Mouse (Mus musculus): ENCODE results near the gene Thtpa. TPM values are rescaled to one million over a fixed set of nuclear protein-coding genes. Genes with fewer than 3 reads are reported as not detected.
A peak's percentile ranks its signal among the peaks of the same experiment; 100 is the strongest.

Gene Thtpa
- polyA plus RNA-seq, 1 experiment from 2014 or later = 8.8 TPM

- H3K9ac ChIP-seq (ENCODE audit: low read depth, low read length) = no peak overlapping the region
- WGBS = 45% methylated on average over 6 of the region's 6 CpGs
- ATAC-seq = no peak
- no peaks in the 10 kb centered on the region for H3K27me3 ChIP-seq (replicated peaks; ENCODE audit: control insufficient read depth, insufficient read depth, low read length)
- no peak overlapping the region for H3K27ac ChIP-seq (ENCODE audit: low read depth, low read length)
- H3K4me1 ChIP-seq (replicated peaks; ENCODE audit: control insufficient read depth, insufficient read depth, low read length) = no peaks in the 10 kb centered on the region
- no peak overlapping the region for H3K4me3 ChIP-seq (ENCODE audit: low read depth, low read length)
- TF ChIP-seq CTCF (IDR thresholded peaks at IDR 0.05; ENCODE audit: low read depth) = no peak
- H3K9me3 ChIP-seq (ENCODE audit: control insufficient read depth) = no peaks in the 10 kb centered on the region
- no peak overlapping the region for H3K4me2 ChIP-seq (replicated peaks; ENCODE audit: low read depth)
- no peaks in the 10 kb centered on the region for H3K36me3 ChIP-seq (ENCODE audit: control insufficient read depth, insufficient read depth)
These were observed 18.4 kb upstream of the Thtpa start for GRCm38 (mm10) chr14:55076224-55076623.

DNA sequence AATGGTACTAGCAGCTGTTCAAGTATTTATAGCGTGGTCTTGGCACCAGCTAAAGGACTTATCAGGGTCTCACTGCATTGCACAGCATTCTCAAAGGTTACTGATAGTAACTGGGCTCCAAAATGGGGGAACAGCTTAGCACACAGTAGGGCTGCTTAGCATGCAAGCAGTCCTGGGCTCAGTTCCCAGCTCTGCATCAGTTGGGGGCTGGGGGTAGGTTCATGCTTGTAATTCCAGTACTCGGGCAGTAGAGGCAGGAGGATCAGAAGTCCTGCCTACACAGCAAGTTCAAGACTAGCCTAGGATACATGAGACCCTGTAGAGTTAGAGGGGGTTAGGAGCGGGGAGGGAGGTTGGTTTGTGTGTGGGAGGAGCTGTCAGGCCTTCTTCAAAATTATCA lies 17.6 kb upstream of the Thtpa start:
- Histone ChIP-seq H3K9me3 (ENCODE audit: control insufficient read depth) (no peaks in the 10 kb centered on the region), H3K4me1 (replicated peaks; ENCODE audit: control insufficient read depth, insufficient read depth, low read length) (no peaks in the 10 kb centered on the region), H3K4me3 (ENCODE audit: low read depth, low read length) (no peak overlapping the region), H3K36me3 (ENCODE audit: control insufficient read depth, insufficient read depth) (no peaks in the 10 kb centered on the region), H3K4me2 (replicated peaks; ENCODE audit: low read depth) (no peak overlapping the region), H3K9ac (ENCODE audit: low read depth, low read length) (no peak overlapping the region), H3K27me3 (replicated peaks; ENCODE audit: control insufficient read depth, insufficient read depth, low read length) (no peaks in the 10 kb centered on the region), H3K27ac (ENCODE audit: low read depth, low read length) (no peak overlapping the region)
- TF ChIP-seq CTCF (IDR thresholded peaks at IDR 0.05; ENCODE audit: low read depth) = no peak
- 75% methylated on average over 3 of the region's 3 CpGs for WGBS
- ATAC-seq = no peak

GRCm38 (mm10) chr14:55077481-55078365 lies 16.9 kb upstream of the Thtpa start:
- Histone ChIP-seq H3K4me1 (replicated peaks; ENCODE audit: control insufficient read depth, insufficient read depth, low read length) (no peaks in the 10 kb centered on the region), H3K36me3 (ENCODE audit: control insufficient read depth, insufficient read depth) (no peaks in the 10 kb centered on the region), H3K27ac (ENCODE audit: low read depth, low read length) (no peak overlapping the region), H3K4me3 (ENCODE audit: low read depth, low read length) (no peak overlapping the region), H3K9me3 (ENCODE audit: control insufficient read depth) (no peaks in the 10 kb centered on the region), H3K4me2 (replicated peaks; ENCODE audit: low read depth) (no peak overlapping the region), H3K9ac (ENCODE audit: low read depth, low read length) (no peak overlapping the region), H3K27me3 (replicated peaks; ENCODE audit: control insufficient read depth, insufficient read depth, low read length) (no peaks in the 10 kb centered on the region)
- ATAC-seq = no peak
- no peak for TF ChIP-seq CTCF (IDR thresholded peaks at IDR 0.05; ENCODE audit: low read depth)
- 66% methylated on average over 15 of the region's 15 CpGs for WGBS

DNA sequence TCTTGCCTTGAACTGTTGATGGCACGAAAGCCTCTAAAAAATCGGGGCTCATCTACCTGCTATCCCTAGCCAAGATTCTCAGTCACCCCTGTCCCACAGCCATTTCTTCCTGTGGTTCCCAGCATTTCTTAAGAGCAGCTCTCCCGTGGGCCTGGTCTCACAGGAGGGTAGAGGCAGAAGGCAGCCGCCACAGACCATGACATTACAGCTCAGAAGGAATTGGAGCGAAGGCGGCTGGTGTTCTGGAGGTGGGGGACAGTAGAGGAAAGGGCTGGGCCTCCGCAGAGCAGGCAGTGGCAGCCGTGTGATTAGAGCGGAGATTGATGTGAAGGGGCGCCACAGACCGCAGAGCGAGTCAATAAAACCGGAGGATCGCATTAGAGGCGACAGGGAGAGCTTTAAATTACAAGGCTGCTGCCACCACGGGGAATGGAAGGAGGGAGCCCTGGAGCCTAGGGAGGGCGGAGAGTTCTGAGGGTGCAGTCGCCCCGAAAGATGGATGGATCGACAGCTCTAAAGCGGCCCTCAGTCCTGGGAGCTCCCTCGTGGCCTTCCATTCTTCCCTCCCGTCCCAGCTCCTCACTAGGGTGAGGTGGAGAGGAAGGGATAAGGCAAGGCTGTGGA lies 16.1 kb upstream of the Thtpa start:
- Histone ChIP-seq H3K27ac (ENCODE audit: low read depth, low read length) (no peak overlapping the region), H3K9ac (ENCODE audit: low read depth, low read length) (no peak overlapping the region), H3K27me3 (replicated peaks; ENCODE audit: control insufficient read depth, insufficient read depth, low read length) (no peaks in the 10 kb centered on the region), H3K36me3 (ENCODE audit: control insufficient read depth, insufficient read depth) (no peaks in the 10 kb centered on the region), H3K9me3 (ENCODE audit: control insufficient read depth) (no peaks in the 10 kb centered on the region), H3K4me1 (replicated peaks; ENCODE audit: control insufficient read depth, insufficient read depth, low read length) (no peaks in the 10 kb centered on the region), H3K4me3 (ENCODE audit: low read depth, low read length) (no peak overlapping the region), H3K4me2 (replicated peaks; ENCODE audit: low read depth) (peak overlapping the region; percentile 40; the same call in 1 of the 2 replicates)
- WGBS = 21% methylated on average over 23 of the region's 23 CpGs
- TF ChIP-seq CTCF (IDR thresholded peaks at IDR 0.05; ENCODE audit: low read depth) = no peak
- ATAC-seq = no peak

DNA sequence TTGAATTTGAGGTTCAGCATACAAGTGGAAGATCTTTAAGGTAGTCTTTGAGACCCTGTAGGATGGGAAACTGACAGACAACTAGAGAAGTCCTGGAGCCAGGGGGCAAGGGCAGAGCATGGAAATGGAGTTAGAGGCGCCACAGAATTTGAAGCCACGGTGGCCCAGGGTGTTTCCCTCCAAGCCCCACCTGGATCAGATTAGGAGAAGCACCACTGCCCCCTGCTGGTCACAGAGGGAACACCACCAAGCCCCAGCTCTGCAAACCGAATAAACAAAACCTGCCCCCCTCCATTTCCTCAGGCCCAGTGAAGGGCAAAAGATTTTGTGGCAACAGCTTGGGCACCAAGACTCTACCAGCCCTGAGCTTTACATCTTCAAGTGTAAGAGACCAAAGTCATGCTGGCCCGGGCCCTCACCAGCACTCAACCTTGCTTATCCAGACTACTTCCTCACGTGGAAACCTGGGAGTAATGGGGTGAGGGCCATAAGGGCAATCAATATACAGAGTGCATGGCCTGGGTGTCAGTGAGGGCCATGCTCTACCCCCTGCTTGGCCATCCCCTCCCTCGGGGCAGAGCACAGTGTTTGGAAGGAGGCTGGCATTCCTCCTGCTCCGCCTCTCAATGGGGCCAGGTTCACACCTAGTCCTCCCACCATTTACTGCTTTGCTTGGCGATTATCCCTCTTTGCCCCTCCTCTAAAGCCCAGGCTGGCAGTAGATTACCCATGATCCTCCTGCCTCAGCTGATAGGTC lies 15.2 kb upstream of the Thtpa start:
- Histone ChIP-seq H3K4me1 (replicated peaks; ENCODE audit: control insufficient read depth, insufficient read depth, low read length) (no peaks in the 10 kb centered on the region), H3K9me3 (ENCODE audit: control insufficient read depth) (no peaks in the 10 kb centered on the region), H3K27ac (ENCODE audit: low read depth, low read length) (no peak overlapping the region), H3K36me3 (ENCODE audit: control insufficient read depth, insufficient read depth) (no peaks in the 10 kb centered on the region), H3K4me2 (replicated peaks; ENCODE audit: low read depth) (no peak overlapping the region), H3K27me3 (replicated peaks; ENCODE audit: control insufficient read depth, insufficient read depth, low read length) (no peaks in the 10 kb centered on the region), H3K9ac (ENCODE audit: low read depth, low read length) (no peak overlapping the region), H3K4me3 (ENCODE audit: low read depth, low read length) (no peak overlapping the region)
- peak; percentile 90 for TF ChIP-seq CTCF (IDR thresholded peaks at IDR 0.05; ENCODE audit: low read depth)
- ATAC-seq = peak; percentile 58; the same call in 1 of the 2 replicates
- WGBS = 25% methylated on average over 8 of the region's 8 CpGs

- Histone ChIP-seq H3K27ac (ENCODE audit: low read depth, low read length) (no peak overlapping the region), H3K4me3 (ENCODE audit: low read depth, low read length) (no peak overlapping the region), H3K9me3 (ENCODE audit: control insufficient read depth) (no peaks in the 10 kb centered on the region), H3K27me3 (replicated peaks; ENCODE audit: control insufficient read depth, insufficient read depth, low read length) (no peaks in the 10 kb centered on the region), H3K9ac (ENCODE audit: low read depth, low read length) (no peak overlapping the region), H3K36me3 (ENCODE audit: control insufficient read depth, insufficient read depth) (no peaks in the 10 kb centered on the region), H3K4me1 (replicated peaks; ENCODE audit: control insufficient read depth, insufficient read depth, low read length) (no peaks in the 10 kb centered on the region), H3K4me2 (replicated peaks; ENCODE audit: low read depth) (no peak overlapping the region)
- WGBS = 39% methylated on average over 5 of the region's 5 CpGs
- no peak for ATAC-seq
- TF ChIP-seq CTCF (IDR thresholded peaks at IDR 0.05; ENCODE audit: low read depth) = no peak
These were observed 13.5 kb upstream of the Thtpa start for GRCm38 (mm10) chr14:55081105-55081504.

Data from intestine, postnatal 0 days (tissue).